Mouse (Mus musculus): ENCODE results near the gene Rmnd5b.

Gene Rmnd5b

DNA sequence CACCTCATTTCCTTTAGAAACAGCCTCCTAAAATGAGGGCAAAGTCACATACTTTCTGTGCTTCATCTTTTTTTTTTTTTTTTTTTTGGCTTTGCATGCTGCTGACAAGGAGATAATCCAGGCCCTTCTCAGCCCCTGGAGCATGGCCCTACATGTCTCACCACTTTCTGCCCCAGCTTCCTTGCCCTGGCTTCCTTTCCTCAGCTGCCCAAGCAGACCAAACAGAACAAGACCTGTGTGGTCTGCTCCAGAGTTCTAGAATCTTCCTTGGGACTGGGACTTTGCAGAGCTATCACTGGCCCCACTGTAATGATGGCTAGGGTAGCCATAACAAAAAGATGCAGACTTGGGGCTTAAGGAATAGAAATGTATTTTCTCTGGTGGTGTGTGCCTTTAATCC lies 45.7 kb downstream of the Rmnd5b start:
- no peak for DNase-seq

DNA sequence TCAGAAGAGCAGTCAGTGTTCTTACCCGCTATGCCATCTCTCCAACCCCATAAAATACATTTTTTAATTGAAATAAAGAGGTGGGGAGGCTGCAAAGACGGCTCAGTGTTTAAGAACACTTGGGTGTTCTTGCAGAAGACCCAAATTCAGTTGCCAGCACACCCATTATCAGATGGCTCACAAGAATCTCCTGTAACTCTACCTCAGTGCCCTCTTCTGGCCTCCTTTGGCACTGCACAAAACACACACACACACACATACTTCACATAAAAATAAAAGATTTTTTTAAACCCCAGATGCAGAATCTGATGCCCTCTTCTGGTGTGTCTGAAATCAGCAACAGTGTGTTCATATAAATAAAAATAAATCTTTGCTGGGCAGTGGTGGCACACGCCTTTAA lies 46.9 kb downstream of the Rmnd5b start:
- DNase-seq: no peak

DNA sequence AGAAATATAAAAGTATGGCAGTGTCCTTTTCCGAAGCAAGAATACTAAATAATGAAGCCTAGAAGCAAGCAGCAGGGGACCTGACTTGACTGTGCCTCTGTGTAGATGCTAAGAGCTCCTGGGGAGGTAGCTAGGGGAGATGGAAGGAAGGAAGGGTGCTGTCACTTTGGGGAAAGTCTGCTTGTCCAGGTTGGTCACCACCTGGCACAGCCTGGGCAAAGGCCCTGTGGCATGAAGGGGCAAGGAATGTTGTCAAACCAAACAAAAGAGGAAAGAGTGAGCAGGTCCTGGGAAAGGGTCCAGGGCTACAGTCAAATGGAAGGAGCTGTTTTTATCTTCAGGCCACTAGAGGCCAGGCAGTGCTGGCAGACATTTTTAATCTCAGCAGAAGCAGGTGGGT lies 48.6 kb downstream of the Rmnd5b start:
- no peak for DNase-seq

DNA sequence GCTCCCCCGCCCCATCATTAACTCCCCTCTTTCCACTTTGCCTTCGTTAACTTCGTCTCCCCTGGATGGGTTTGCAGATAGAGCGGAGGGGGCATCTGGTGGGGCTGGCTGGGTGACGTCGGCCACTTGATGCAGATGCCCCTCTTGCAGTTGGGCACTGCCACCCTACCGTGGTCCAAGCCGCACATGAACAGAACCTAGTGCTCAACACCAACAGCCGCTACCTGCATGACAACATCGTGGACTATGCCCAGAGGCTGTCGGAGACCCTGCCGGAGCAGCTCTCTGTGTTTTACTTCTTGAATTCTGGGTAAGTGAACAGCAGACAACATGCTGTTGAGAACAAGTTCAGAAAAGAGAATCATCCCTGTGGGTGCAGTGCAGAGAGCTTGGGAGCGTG lies 49.3 kb downstream of the Rmnd5b start:
- peak; percentile 18 for DNase-seq

DNA sequence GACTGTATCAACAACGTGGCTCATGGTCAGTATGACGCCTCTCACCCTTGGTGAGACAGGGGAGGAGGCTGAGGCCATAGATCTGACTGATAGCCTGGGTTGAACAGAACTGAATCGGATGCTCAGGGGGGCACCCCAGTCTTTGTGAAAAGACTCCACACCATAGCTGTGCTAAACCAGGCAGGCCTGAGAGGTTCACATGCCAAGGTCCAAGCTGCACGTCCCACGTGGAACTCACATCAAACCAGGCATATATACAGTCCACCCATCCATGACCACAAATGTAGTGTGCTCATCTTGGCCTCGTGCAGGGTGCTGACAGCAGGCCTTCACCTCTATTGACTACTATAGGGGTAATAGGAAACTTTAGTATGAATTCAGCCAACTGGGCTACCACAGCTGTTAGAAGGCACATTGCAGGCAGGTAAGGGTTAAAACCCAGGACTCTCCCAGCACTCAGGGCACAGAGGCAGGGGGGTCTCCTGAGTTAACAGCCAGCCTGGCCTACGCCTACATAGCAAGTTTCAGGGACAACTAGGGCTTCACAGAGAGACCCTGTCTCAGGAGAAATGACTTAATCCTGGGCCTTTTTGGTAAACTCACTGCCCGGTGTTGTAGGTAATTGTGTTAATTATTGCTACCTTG lies 50.0 kb downstream of the Rmnd5b start:
- DNase-seq: peak; percentile 50

DNA sequence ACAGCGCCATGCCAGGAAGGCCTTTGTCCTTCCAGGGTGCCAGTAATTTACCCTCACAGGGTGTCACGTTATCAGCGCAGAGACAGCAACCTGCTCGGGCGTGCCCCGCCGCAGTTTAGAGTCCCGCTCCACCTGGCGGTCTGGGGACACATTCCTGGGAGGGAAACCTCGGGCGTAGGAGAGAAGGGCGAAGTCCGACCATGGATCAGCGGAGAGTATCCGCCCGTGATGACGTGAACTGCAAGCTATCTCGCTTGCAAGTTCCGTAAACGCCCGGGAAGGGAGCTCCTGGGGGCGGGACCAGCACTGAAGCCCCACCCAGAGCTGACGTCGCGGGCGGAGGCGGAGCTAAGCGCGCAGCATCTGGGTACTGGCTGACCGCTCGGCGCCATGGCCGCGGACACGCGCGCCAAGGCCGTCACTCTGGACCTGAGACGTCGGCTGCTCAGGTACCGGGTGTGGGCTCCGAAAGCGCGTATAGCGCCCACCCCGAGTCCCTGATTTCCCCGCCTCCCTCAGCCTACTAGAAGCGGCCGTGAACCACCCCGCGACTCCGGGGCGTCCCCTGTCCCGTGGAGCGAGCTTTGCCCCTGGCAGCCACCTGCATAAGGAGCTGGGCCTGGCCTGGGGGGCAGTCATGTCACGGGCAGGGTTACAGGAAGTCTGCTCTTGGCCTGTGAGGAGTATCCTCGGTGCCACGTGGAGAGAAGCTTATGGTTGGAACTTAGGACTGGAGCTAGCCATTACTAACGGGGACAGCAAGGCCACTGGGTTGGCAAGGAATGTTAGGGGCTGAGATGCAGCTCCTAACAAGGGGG lies 51.1 kb downstream of the Rmnd5b start, which contains the start of gene Phykpl:
Phykpl (plus strand) TSS at position 327 of the 818 bp plus-strand sequence.
- DNase-seq: peak; percentile 99

DNA sequence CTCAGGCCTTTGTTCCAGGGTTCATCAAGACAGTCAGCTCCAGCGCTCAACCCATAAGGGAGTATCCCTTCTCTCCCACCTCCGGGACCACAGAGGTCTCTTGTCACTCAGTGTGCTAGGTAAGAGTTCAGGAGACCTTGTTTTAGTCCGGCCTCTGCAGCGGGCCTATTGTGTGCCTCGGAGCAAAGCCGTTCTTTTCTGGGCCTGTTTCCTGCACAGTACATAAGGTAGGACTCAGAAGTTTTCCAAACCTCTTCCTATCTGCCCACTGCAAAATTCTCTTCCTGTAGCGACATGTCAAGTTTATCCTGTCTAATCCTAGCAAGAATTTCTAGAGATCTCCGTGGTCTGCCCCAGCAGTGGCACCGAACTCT lies 51.7 kb downstream of the Rmnd5b start:
- no peak for DNase-seq

DNA sequence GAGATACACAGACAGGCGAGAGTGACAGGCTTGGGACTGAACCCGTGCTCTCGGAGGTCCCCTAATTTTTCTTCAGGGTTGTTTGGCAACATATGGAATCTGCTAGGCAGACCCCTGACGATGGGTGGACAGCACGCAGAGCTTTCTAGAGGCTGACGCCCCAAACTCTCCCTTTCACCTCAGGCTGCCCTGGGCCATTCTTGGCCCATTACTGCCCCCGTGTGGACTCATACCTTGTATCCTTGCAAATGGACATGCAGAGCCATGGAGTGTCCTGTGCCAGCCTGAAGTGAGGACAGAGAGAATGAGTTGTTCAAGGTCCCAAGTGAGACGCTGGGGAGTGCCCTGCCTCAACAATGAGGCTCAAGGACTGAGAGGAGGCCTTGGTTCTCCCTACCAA lies 53.0 kb downstream of the Rmnd5b start:
- DNase-seq: peak; percentile 84

DNA sequence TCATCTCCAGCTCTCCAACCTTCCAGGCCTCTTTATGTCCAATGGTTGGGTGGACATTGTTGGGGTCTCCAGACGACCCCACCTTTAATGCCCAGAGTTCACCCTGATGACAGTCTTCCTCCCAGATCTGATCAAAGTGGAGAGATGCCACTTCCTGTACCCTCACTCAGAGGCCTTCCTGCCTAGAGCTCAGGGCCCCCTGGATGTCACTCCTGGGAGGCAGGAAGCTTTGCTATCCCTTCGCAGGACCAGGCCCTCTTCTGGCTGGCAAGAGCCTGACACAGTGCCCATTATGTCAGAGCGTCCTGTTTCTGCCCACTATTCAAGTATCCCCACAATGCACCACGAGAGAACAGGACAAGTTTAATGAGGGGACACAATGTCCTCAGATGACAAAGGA lies 56.7 kb downstream of the Rmnd5b start:
- DNase-seq: no peak

DNA sequence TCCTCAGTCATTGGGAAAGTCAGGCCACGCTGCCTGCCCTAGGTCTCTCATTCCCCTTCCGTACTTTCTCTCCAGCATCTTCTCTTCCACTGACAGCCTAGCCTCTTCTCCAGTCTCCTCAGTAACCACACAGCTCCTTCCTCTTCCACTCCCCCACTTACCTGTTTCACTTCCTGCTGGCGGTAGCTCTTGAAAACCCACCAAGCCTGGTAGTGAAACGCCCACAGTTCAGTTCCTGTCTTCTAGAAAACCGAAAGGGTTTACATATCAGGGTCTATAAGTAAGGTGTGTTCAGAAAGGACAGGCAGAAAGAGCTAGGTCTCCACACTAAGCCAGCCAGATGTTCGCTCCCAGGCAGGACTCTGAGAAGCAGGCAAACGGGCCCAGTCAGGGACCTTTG lies 58.1 kb downstream of the Rmnd5b start:
- no peak for DNase-seq

DNA sequence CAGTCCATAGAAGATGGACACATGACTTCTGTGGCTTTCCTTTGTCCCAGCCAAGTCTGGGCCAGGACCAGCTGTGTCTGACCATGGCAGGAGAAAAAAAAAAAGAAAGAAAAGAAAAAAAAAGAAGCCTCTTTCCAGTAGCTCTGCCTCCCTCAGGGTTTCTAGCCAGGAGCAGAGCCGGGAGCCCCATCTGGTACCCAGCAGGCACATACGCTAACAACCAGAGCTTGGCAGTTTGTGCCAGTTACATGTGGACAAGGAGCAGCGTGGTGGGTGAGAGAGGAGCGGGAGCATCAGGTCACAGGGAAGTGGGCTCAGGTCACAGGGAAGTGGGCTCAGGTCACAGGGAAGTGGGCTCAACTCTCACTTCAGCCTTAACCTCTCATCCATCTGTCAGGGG lies 59.2 kb downstream of the Rmnd5b start:
- no peak for DNase-seq

All from kidney, postnatal 14 days (tissue).